Mouse (Mus musculus): ENCODE measurements around the gene Il4i1. TPM values are rescaled to one million over a fixed set of nuclear protein-coding genes. Genes with fewer than 3 reads are reported as not detected.
"Not testable (repeated sequence)": the region's sequence is repeated elsewhere in the genome, so short reads cannot be mapped to it uniquely, and the experiment has no call there.

Gene Il4i1
- polyA plus RNA-seq, 1 experiment from 2014 or later = 1.7 TPM

GRCm38 (mm10) chr7:44868465-44868864 is 52.3 kb downstream of the Il4i1 start:
- H3K27ac ChIP-seq = peak overlapping the region; percentile 100
- 5% methylated on average over 16 of the region's 16 CpGs for WGBS
- no peaks in the 10 kb centered on the region for H3K9me3 ChIP-seq
- peak overlapping the region; percentile 100 for H3K9ac ChIP-seq
- H3K4me3 ChIP-seq = peak overlapping the region; percentile 92
- no peaks in the 10 kb centered on the region for H3K27me3 ChIP-seq
- peaks cover 32% of the 10 kb centered on the region for H3K36me3 ChIP-seq
- H3K4me2 ChIP-seq = peak overlapping the region; percentile 94
- H3K4me1 ChIP-seq = peaks cover 43% of the 10 kb centered on the region
- ATAC-seq (ENCODE audit: insufficient number of reproducible peaks, insufficient read depth, low FRiP score, low TSS enrichment, low read depth) = no peak

GRCm38 (mm10) chr7:44868919-44869696 is 52.9 kb downstream of the Il4i1 start:
- peak; percentile 65 for ATAC-seq (ENCODE audit: insufficient number of reproducible peaks, insufficient read depth, low FRiP score, low TSS enrichment, low read depth)
- peak overlapping the region; percentile 92 for H3K4me3 ChIP-seq
- peak overlapping the region; percentile 100 for H3K27ac ChIP-seq
- under 1% methylated on average over 100 of the region's 108 CpGs for WGBS
- H3K9ac ChIP-seq = peak overlapping the region; percentile 100
- H3K27me3 ChIP-seq = no peaks in the 10 kb centered on the region
- peaks cover 26% of the 10 kb centered on the region for H3K36me3 ChIP-seq
- peaks cover 43% of the 10 kb centered on the region for H3K4me1 ChIP-seq
- H3K4me2 ChIP-seq = peak overlapping the region; percentile 94
- no peaks in the 10 kb centered on the region for H3K9me3 ChIP-seq

- no peaks in the 10 kb centered on the region for H3K27me3 ChIP-seq
- peak within 1 kb of the TSS; percentile 94 for H3K4me2 ChIP-seq
- peak within 1 kb of the TSS; percentile 92 for H3K4me3 ChIP-seq
- WGBS = 7% methylated on average over 29 of the region's 29 CpGs
- H3K9ac ChIP-seq = peak within 1 kb of the TSS; percentile 100
- peak; percentile 91 for ATAC-seq (ENCODE audit: insufficient number of reproducible peaks, insufficient read depth, low FRiP score, low TSS enrichment, low read depth)
- H3K36me3 ChIP-seq = peaks cover 18% of the 10 kb centered on the region
- no peaks in the 10 kb centered on the region for H3K9me3 ChIP-seq
- peaks cover 43% of the 10 kb centered on the region for H3K4me1 ChIP-seq
- H3K27ac ChIP-seq = peak within 1 kb of the TSS; percentile 100
These were observed 53.7 kb downstream of the Il4i1 start, which contains the start of gene Ptov1 for GRCm38 (mm10) chr7:44869697-44870528. Ptov1 (minus strand) TSS chr7:44869788.

- no peaks in the 10 kb centered on the region for H3K9me3 ChIP-seq
- 81% methylated on average over 6 of the region's 6 CpGs for WGBS
- peak overlapping the region; percentile 92 for H3K4me3 ChIP-seq
- ATAC-seq (ENCODE audit: insufficient number of reproducible peaks, insufficient read depth, low FRiP score, low TSS enrichment, low read depth) = no peak
- peak overlapping the region; percentile 100 for H3K27ac ChIP-seq
- H3K27me3 ChIP-seq = no peaks in the 10 kb centered on the region
- H3K36me3 ChIP-seq = peaks cover 11% of the 10 kb centered on the region
- H3K4me1 ChIP-seq = peaks cover 36% of the 10 kb centered on the region
- peak overlapping the region; percentile 100 for H3K9ac ChIP-seq
- peak overlapping the region; percentile 94 for H3K4me2 ChIP-seq
These were observed 54.4 kb downstream of the Il4i1 start for GRCm38 (mm10) chr7:44870614-44871013.

GRCm38 (mm10) chr7:44871181-44871580 is 55.0 kb downstream of the Il4i1 start:
- no peak for ATAC-seq (ENCODE audit: insufficient number of reproducible peaks, insufficient read depth, low FRiP score, low TSS enrichment, low read depth)
- Histone ChIP-seq H3K9ac (no peak overlapping the region), H3K4me3 (no peak overlapping the region), H3K36me3 (peaks cover 11% of the 10 kb centered on the region), H3K9me3 (no peaks in the 10 kb centered on the region), H3K27ac (no peak overlapping the region), H3K4me2 (no peak overlapping the region), H3K4me1 (peaks cover 30% of the 10 kb centered on the region), H3K27me3 (no peaks in the 10 kb centered on the region)
- 91% methylated on average over 1 of the region's 1 CpGs for WGBS

- Histone ChIP-seq H3K4me1 (peaks cover 24% of the 10 kb centered on the region), H3K36me3 (peaks cover 11% of the 10 kb centered on the region)
- H3K27me3 ChIP-seq; H3K4me2 ChIP-seq; H3K9me3 ChIP-seq; H3K9ac ChIP-seq; H3K4me3 ChIP-seq; ATAC-seq (ENCODE audit: insufficient number of reproducible peaks, insufficient read depth, low FRiP score, low TSS enrichment, low read depth); H3K27ac ChIP-seq: not testable (repeated sequence)
- 88% methylated on average over 2 of the region's 2 CpGs for WGBS
These were observed 55.6 kb downstream of the Il4i1 start for GRCm38 (mm10) chr7:44871774-44872173.

GRCm38 (mm10) chr7:44877833-44878232 is 61.6 kb downstream of the Il4i1 start:
- 89% methylated on average over 14 of the region's 14 CpGs for WGBS
- Histone ChIP-seq H3K4me2 (no peak overlapping the region), H3K9ac (no peak overlapping the region), H3K4me1 (no peaks in the 10 kb centered on the region), H3K9me3 (no peaks in the 10 kb centered on the region), H3K27me3 (no peaks in the 10 kb centered on the region), H3K27ac (no peak overlapping the region), H3K36me3 (peaks cover 71% of the 10 kb centered on the region), H3K4me3 (no peak overlapping the region)
- ATAC-seq (ENCODE audit: insufficient number of reproducible peaks, insufficient read depth, low FRiP score, low TSS enrichment, low read depth) = no peak

- Histone ChIP-seq H3K9me3 (no peaks in the 10 kb centered on the region), H3K4me2 (no peak overlapping the region), H3K9ac (no peak overlapping the region), H3K27me3 (no peaks in the 10 kb centered on the region), H3K4me1 (no peaks in the 10 kb centered on the region), H3K27ac (no peak overlapping the region), H3K36me3 (peaks cover 96% of the 10 kb centered on the region), H3K4me3 (no peak overlapping the region)
- WGBS = 95% methylated on average over 3 of the region's 3 CpGs
- ATAC-seq (ENCODE audit: insufficient number of reproducible peaks, insufficient read depth, low FRiP score, low TSS enrichment, low read depth) = no peak
These were observed 66.8 kb downstream of the Il4i1 start for GRCm38 (mm10) chr7:44883036-44883435.

GRCm38 (mm10) chr7:44884637-44885036 is 68.5 kb downstream of the Il4i1 start:
- Histone ChIP-seq H3K9ac (no peak overlapping the region), H3K9me3 (no peaks in the 10 kb centered on the region), H3K27ac (no peak overlapping the region), H3K36me3 (peaks cover 95% of the 10 kb centered on the region), H3K4me3 (no peak overlapping the region), H3K27me3 (no peaks in the 10 kb centered on the region), H3K4me2 (no peak overlapping the region), H3K4me1 (0 out of 2 replicates have a peak, but pooled peaks cover 8% of the 10 kb centered on the region)
- ATAC-seq (ENCODE audit: insufficient number of reproducible peaks, insufficient read depth, low FRiP score, low TSS enrichment, low read depth) = no peak
- WGBS = 97% methylated on average over 5 of the region's 5 CpGs

GRCm38 (mm10) chr7:44886964-44887363 is 70.8 kb downstream of the Il4i1 start:
- Histone ChIP-seq H3K4me1 (peaks cover 23% of the 10 kb centered on the region), H3K9me3 (no peaks in the 10 kb centered on the region), H3K27ac (no peak overlapping the region), H3K27me3 (no peaks in the 10 kb centered on the region), H3K36me3 (peaks cover 79% of the 10 kb centered on the region), H3K9ac (no peak overlapping the region), H3K4me3 (no peak overlapping the region), H3K4me2 (no peak overlapping the region)
- no peak for ATAC-seq (ENCODE audit: insufficient number of reproducible peaks, insufficient read depth, low FRiP score, low TSS enrichment, low read depth)
- 83% methylated on average over 7 of the region's 7 CpGs for WGBS

- H3K36me3 ChIP-seq = peaks cover 64% of the 10 kb centered on the region
- no peak overlapping the region for H3K4me3 ChIP-seq
- no peak overlapping the region for H3K27ac ChIP-seq
- 92% methylated on average over 13 of the region's 13 CpGs for WGBS
- H3K9ac ChIP-seq = peak overlapping the region; percentile 27; the same call in 1 of the 2 replicates
- peaks cover 27% of the 10 kb centered on the region for H3K4me1 ChIP-seq
- ATAC-seq (ENCODE audit: insufficient number of reproducible peaks, insufficient read depth, low FRiP score, low TSS enrichment, low read depth) = no peak
- H3K27me3 ChIP-seq = no peaks in the 10 kb centered on the region
- no peak overlapping the region for H3K4me2 ChIP-seq
- H3K9me3 ChIP-seq = no peaks in the 10 kb centered on the region
These were observed 72.3 kb downstream of the Il4i1 start for GRCm38 (mm10) chr7:44888256-44889105.

All from embryonic facial prominence, embryonic 13.5 days (tissue).